Mouse (Mus musculus): Measurements from ENCODE around the gene Sesn1. TPM values are rescaled to one million over a fixed set of nuclear protein-coding genes. Genes with fewer than 3 reads are reported as not detected.

Sesn1 gene
- polyA plus RNA-seq (2012; rRNA removed) = 34.8 and 36.6 TPM in 2 replicates

- TF ChIP-seq POLR2A (IDR thresholded peaks at IDR 0.05; ENCODE audit: low read depth, low read length) = no peak; the same call in 1 of the 2 replicates
- TF ChIP-seq CTCF (IDR thresholded peaks at IDR 0.05; ENCODE audit: extremely low read depth, insufficient read depth, insufficient read length, insufficient replicate concordance) = no peak
- Histone ChIP-seq H3K4me1 (ENCODE audit: control insufficient read depth, insufficient read depth, insufficient read length) (peaks cover 6% of the 10 kb centered on the region; the same call in 1 of the 2 replicates), H3K4me3 (ENCODE audit: extremely low read depth, insufficient read depth, insufficient read length) (peak within 1 kb of the TSS; percentile 83), H3K27ac (ENCODE audit: insufficient read depth, low read length) (peak within 1 kb of the TSS; percentile 93), H3K36me3 (ENCODE audit: control insufficient read depth, insufficient read depth, low read length) (no peaks in the 10 kb centered on the region), H3K27me3 (ENCODE audit: control insufficient read depth, insufficient read depth, low read length) (no peaks in the 10 kb centered on the region)
- WGBS = under 1% methylated on average over 68 of the region's 69 CpGs
- peak; percentile 82 to 83 for DNase-seq (ENCODE audit: low read depth in 1 of 2, low spot score in 2 of 2)
Observed at GRCm38 (mm10) chr10:41809771-41810563, at the start of gene Sesn1, which contains the start of gene Cep57l1. TSS of gene Sesn1 (plus strand) at chr10:41809935. TSS of gene Cep57l1 (minus strand) at chr10:41809871.

- no peak for TF ChIP-seq POLR2A (IDR thresholded peaks at IDR 0.05; ENCODE audit: low read depth, low read length)
- no peak for TF ChIP-seq CTCF (IDR thresholded peaks at IDR 0.05; ENCODE audit: extremely low read depth, insufficient read depth, insufficient read length, insufficient replicate concordance)
- no peaks in the 10 kb centered on the region for H3K4me1 ChIP-seq (ENCODE audit: control insufficient read depth, insufficient read depth, insufficient read length)
- H3K27me3 ChIP-seq (ENCODE audit: control insufficient read depth, insufficient read depth, low read length) = no peaks in the 10 kb centered on the region
- no peak for DNase-seq (ENCODE audit: low read depth in 1 of 2, low spot score in 2 of 2)
- H3K36me3 ChIP-seq (ENCODE audit: control insufficient read depth, insufficient read depth, low read length) = no peaks in the 10 kb centered on the region
- 89% methylated on average over 3 of the region's 3 CpGs for WGBS
- H3K27ac ChIP-seq (ENCODE audit: insufficient read depth, low read length) = no peak overlapping the region
- no peak overlapping the region for H3K4me3 ChIP-seq (ENCODE audit: extremely low read depth, insufficient read depth, insufficient read length)
Observed at GRCm38 (mm10) chr10:41760866-41761265, 48.9 kb upstream of the Sesn1 start.

GRCm38 (mm10) chr10:41763741-41764385 lies 45.9 kb upstream of the Sesn1 start:
- DNase-seq (ENCODE audit: low read depth in 1 of 2, low spot score in 2 of 2) = no peak
- Histone ChIP-seq H3K27ac (ENCODE audit: insufficient read depth, low read length) (no peak overlapping the region), H3K36me3 (ENCODE audit: control insufficient read depth, insufficient read depth, low read length) (no peaks in the 10 kb centered on the region), H3K27me3 (ENCODE audit: control insufficient read depth, insufficient read depth, low read length) (no peaks in the 10 kb centered on the region), H3K4me1 (ENCODE audit: control insufficient read depth, insufficient read depth, insufficient read length) (no peaks in the 10 kb centered on the region), H3K4me3 (ENCODE audit: extremely low read depth, insufficient read depth, insufficient read length) (no peak overlapping the region)
- WGBS = 92% methylated on average over 3 of the region's 3 CpGs
- no peak for TF ChIP-seq CTCF (IDR thresholded peaks at IDR 0.05; ENCODE audit: extremely low read depth, insufficient read depth, insufficient read length, insufficient replicate concordance)
- no peak for TF ChIP-seq POLR2A (IDR thresholded peaks at IDR 0.05; ENCODE audit: low read depth, low read length)

- Histone ChIP-seq H3K4me3 (ENCODE audit: extremely low read depth, insufficient read depth, insufficient read length) (no peak overlapping the region), H3K36me3 (ENCODE audit: control insufficient read depth, insufficient read depth, low read length) (no peaks in the 10 kb centered on the region), H3K27me3 (ENCODE audit: control insufficient read depth, insufficient read depth, low read length) (no peaks in the 10 kb centered on the region), H3K4me1 (ENCODE audit: control insufficient read depth, insufficient read depth, insufficient read length) (no peaks in the 10 kb centered on the region), H3K27ac (ENCODE audit: insufficient read depth, low read length) (no peak overlapping the region)
- TF ChIP-seq POLR2A (IDR thresholded peaks at IDR 0.05; ENCODE audit: low read depth, low read length) (no peak), CTCF (IDR thresholded peaks at IDR 0.05; ENCODE audit: extremely low read depth, insufficient read depth, insufficient read length, insufficient replicate concordance) (no peak)
- no peak for DNase-seq (ENCODE audit: low read depth in 1 of 2, low spot score in 2 of 2)
- 96% methylated on average over 4 of the region's 4 CpGs for WGBS
Observed at GRCm38 (mm10) chr10:41765586-41765985, 44.1 kb upstream of the Sesn1 start.

- TF ChIP-seq POLR2A (IDR thresholded peaks at IDR 0.05; ENCODE audit: low read depth, low read length) = no peak
- no peak for TF ChIP-seq CTCF (IDR thresholded peaks at IDR 0.05; ENCODE audit: extremely low read depth, insufficient read depth, insufficient read length, insufficient replicate concordance)
- WGBS = 95% methylated on average over 4 of the region's 4 CpGs
Observed at GRCm38 (mm10) chr10:41766280-41766679, 43.5 kb upstream of the Sesn1 start.

GRCm38 (mm10) chr10:41767254-41767653 lies 42.5 kb upstream of the Sesn1 start:
- 70% methylated on average over 6 of the region's 6 CpGs for WGBS
- no peak for DNase-seq (ENCODE audit: low read depth in 1 of 2, low spot score in 2 of 2)

More at GRCm38 (mm10) chr10:41766280-41766679, 43.5 kb upstream of the Sesn1 start:
- Histone ChIP-seq H3K27ac (ENCODE audit: insufficient read depth, low read length) (no peak overlapping the region), H3K27me3 (ENCODE audit: control insufficient read depth, insufficient read depth, low read length) (no peaks in the 10 kb centered on the region), H3K4me1 (ENCODE audit: control insufficient read depth, insufficient read depth, insufficient read length) (no peaks in the 10 kb centered on the region), H3K36me3 (ENCODE audit: control insufficient read depth, insufficient read depth, low read length) (no peaks in the 10 kb centered on the region), H3K4me3 (ENCODE audit: extremely low read depth, insufficient read depth, insufficient read length) (no peak overlapping the region)
- no peak for DNase-seq (ENCODE audit: low read depth in 1 of 2, low spot score in 2 of 2)

More at GRCm38 (mm10) chr10:41767254-41767653, 42.5 kb upstream of the Sesn1 start:
- no peak overlapping the region for H3K4me3 ChIP-seq (ENCODE audit: extremely low read depth, insufficient read depth, insufficient read length)
- no peak overlapping the region for H3K27ac ChIP-seq (ENCODE audit: insufficient read depth, low read length)
- H3K4me1 ChIP-seq (ENCODE audit: control insufficient read depth, insufficient read depth, insufficient read length) = no peaks in the 10 kb centered on the region
- TF ChIP-seq CTCF (IDR thresholded peaks at IDR 0.05; ENCODE audit: extremely low read depth, insufficient read depth, insufficient read length, insufficient replicate concordance) (no peak), POLR2A (IDR thresholded peaks at IDR 0.05; ENCODE audit: low read depth, low read length) (no peak)
- H3K27me3 ChIP-seq (ENCODE audit: control insufficient read depth, insufficient read depth, low read length) = no peaks in the 10 kb centered on the region
- H3K36me3 ChIP-seq (ENCODE audit: control insufficient read depth, insufficient read depth, low read length) = no peaks in the 10 kb centered on the region

All from spleen, adult 2 months (tissue).